Mouse (Mus musculus) lung, embryonic 15.5 days (tissue): Measurements from ENCODE around the gene Camk2d. TPM values are rescaled to one million over a fixed set of nuclear protein-coding genes. Genes with fewer than 3 reads are reported as not detected.

Experiments used
- ATAC-seq: fragments of 200-750 bp; cut with Nextera tagmentation; 2 replicates; pipeline ENCODE4 v1.8.0; 2017; ENCODE audit warnings: moderate number of reproducible peaks, borderline replicate concordance; ENCODE audit not compliant: low FRiP score, low TSS enrichment; ENCODE audit errors: extremely low read depth
- H3K27ac ChIP-seq: fragments of 300-500 bp; sonication (generic); 2 replicates; pipeline ENCODE4 v1.5.1; 2015; ENCODE audit warnings: moderate library complexity, mild to moderate bottlenecking, inconsistent platforms
- H3K27me3 ChIP-seq: fragments of 300-500 bp; sonication (generic); 2 replicates; pipeline ENCODE4 v1.6.1; 2015; ENCODE audit warnings: inconsistent platforms
- H3K36me3 ChIP-seq: fragments of 300-500 bp; sonication (generic); 2 replicates; pipeline ENCODE4 v1.6.1; 2015; ENCODE audit warnings: inconsistent platforms
- H3K4me1 ChIP-seq: fragments of 300-500 bp; sonication (generic); 2 replicates; pipeline ENCODE4 v1.6.1; 2015; ENCODE audit warnings: inconsistent platforms
- H3K4me2 ChIP-seq: fragments of 300-500 bp; sonication (generic); 2 replicates; pipeline ENCODE4 v1.6.1; 2015; ENCODE audit warnings: inconsistent platforms, mild to moderate bottlenecking, moderate library complexity
- H3K4me3 ChIP-seq: fragments of 300-500 bp; sonication (generic); 2 replicates; pipeline ENCODE4 v1.5.1; 2015; ENCODE audit warnings: mild to moderate bottlenecking, inconsistent platforms
- H3K9ac ChIP-seq: fragments of 300-500 bp; sonication (generic); 2 replicates; pipeline ENCODE4 v1.6.1; 2015; ENCODE audit warnings: inconsistent platforms
- H3K9me3 ChIP-seq: fragments of 300-500 bp; sonication (generic); 2 replicates; pipeline ENCODE4 v1.6.1; 2016; ENCODE audit warnings: inconsistent platforms
- WGBS: fragments of 180-500 bp; shearing (Covaris S2); methylation state at CpG from one replicate; pipeline ENCODE4 v1.1.7; 2015; 5-methylcytosine and 5-hydroxymethylcytosine counted together
- polyA plus RNA-seq: library from polyadenylated mRNA; unstranded; fragments of >200 nt; fragmentation: Nextera tagmentation; extraction: Ambion mirVana; gene quantifications from 2 replicates; pipeline ENCODE4 v1.2.1, GENCODE M21; 2015

The Camk2d gene
- polyA plus RNA-seq, 1 experiment from 2014 or later, result 39.0 TPM

DNA sequence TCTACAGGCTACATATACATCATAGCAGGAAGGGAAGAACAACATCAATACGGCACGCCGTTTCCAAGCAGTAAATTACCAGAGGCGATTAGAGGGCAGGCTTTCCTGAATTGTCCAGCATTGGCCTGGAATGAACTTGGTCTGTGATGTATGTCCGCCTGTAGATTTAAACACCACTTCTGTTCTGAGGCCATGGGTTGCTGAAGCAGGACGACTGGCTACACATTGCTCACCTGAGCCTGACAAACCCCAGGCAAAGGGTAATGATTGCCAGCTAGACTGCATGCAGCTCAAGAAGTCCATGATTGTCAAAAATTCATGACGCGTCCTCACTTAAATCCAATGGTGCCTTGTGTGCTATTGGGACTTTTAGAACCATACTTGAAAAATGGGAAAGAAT is 174.9 kb downstream of the Camk2d start:
- H3K36me3 ChIP-seq, result no peaks in the 10 kb centered on the region
- H3K4me3 ChIP-seq, result no peak overlapping the region
- 73% methylated on average over 8 of the region's 8 CpGs for WGBS
- H3K4me1 ChIP-seq, result no peaks in the 10 kb centered on the region
- ATAC-seq, result no peak
- no peak overlapping the region for H3K9ac ChIP-seq
- H3K27ac ChIP-seq, result no peak overlapping the region
- no peaks in the 10 kb centered on the region for H3K9me3 ChIP-seq
- H3K4me2 ChIP-seq, result no peak overlapping the region
- H3K27me3 ChIP-seq, result no peaks in the 10 kb centered on the region

DNA sequence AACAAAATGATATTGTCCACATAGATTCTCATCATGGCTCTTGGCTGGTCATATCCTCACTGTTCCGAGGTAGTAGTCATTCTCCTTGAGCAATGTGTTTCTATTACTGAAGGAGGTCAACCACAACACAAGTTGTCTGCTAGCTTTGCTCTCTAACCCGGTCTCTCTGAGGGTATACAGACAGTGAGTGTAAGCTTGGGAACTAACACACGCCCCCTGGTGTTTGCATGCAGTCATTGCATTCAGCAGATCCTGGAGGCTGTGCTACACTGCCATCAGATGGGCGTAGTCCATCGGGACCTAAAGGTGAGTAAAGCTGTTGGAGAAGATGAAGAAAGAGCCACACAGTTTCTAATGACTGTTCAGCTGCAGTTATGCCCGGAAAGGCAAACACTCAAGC is 175.4 kb downstream of the Camk2d start:
- Histone ChIP-seq H3K4me2 (no peak overlapping the region), H3K9me3 (no peaks in the 10 kb centered on the region), H3K9ac (no peak overlapping the region), H3K4me1 (no peaks in the 10 kb centered on the region), H3K4me3 (no peak overlapping the region), H3K27me3 (no peaks in the 10 kb centered on the region), H3K36me3 (no peaks in the 10 kb centered on the region), H3K27ac (no peak overlapping the region)
- WGBS, result 19% methylated on average over 6 of the region's 6 CpGs
- peak; percentile 93 for ATAC-seq

DNA sequence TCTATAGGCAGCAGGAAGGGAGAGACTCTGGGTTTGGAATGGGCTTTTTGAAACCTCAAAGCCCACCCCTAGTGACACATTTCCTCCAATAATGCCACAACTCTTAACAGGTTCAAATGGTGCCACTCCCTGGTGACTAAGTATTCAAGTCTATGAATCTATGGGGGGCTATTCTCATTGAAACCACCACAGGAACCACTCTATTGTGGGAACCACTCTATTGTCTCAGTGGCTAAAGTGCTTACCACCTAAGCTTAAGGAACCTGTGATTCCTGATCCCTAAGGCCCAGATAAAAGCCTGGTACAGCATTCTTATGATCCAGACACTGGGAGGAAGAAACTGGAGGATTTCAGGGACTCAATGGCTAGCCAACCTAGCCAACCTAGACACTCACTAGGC is 179.9 kb downstream of the Camk2d start:
- no peaks in the 10 kb centered on the region for H3K36me3 ChIP-seq
- H3K27me3 ChIP-seq, result no peaks in the 10 kb centered on the region
- no peak overlapping the region for H3K27ac ChIP-seq
- no peak overlapping the region for H3K4me3 ChIP-seq
- H3K9ac ChIP-seq, result no peak overlapping the region
- ATAC-seq, result no peak
- no peaks in the 10 kb centered on the region for H3K9me3 ChIP-seq
- H3K4me2 ChIP-seq, result no peak overlapping the region
- H3K4me1 ChIP-seq, result no peaks in the 10 kb centered on the region

- H3K4me2 ChIP-seq, result no peak overlapping the region
- H3K9ac ChIP-seq, result no peak overlapping the region
- no peaks in the 10 kb centered on the region for H3K4me1 ChIP-seq
- no peaks in the 10 kb centered on the region for H3K36me3 ChIP-seq
- ATAC-seq, result no peak
- WGBS, result 93% methylated on average over 9 of the region's 9 CpGs
- H3K9me3 ChIP-seq, result no peaks in the 10 kb centered on the region
- no peak overlapping the region for H3K4me3 ChIP-seq
- H3K27ac ChIP-seq, result no peak overlapping the region
- H3K27me3 ChIP-seq, result no peaks in the 10 kb centered on the region
Measured at GRCm38 (mm10) chr3:126777101-126777500, 181.0 kb downstream of the Camk2d start.

DNA sequence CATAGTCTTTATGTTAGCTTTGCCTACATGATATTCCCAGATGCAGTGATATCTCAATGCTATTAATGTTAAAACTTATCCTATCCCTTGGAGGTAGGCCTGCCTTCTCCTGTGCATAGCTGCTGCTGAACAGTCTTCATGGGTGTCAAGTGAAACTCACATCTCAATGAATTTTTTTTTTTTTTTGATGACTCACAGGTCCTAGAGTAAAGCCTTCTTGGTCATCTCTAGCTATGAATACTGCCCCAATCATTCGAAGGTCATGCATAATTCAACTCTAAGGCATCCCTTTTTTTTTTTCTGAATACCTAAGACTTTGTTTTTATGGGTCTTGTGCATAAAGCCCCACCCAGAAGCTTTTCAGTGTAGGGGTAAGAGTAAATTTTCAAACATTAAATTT is 181.8 kb downstream of the Camk2d start:
- Histone ChIP-seq H3K36me3 (no peaks in the 10 kb centered on the region), H3K4me1 (no peaks in the 10 kb centered on the region), H3K27ac (no peak overlapping the region), H3K4me3 (no peak overlapping the region), H3K27me3 (no peaks in the 10 kb centered on the region), H3K9me3 (no peaks in the 10 kb centered on the region), H3K9ac (no peak overlapping the region), H3K4me2 (no peak overlapping the region)
- no peak for ATAC-seq
- 91% methylated on average over 1 of the region's 1 CpGs for WGBS

GRCm38 (mm10) chr3:126780014-126780615 is 184.0 kb downstream of the Camk2d start:
- Histone ChIP-seq H3K36me3 (no peaks in the 10 kb centered on the region), H3K9me3 (no peaks in the 10 kb centered on the region), H3K27ac (no peak overlapping the region; the same call in 1 of the 2 replicates), H3K4me2 (no peak overlapping the region), H3K27me3 (no peaks in the 10 kb centered on the region), H3K4me3 (no peak overlapping the region), H3K4me1 (no peaks in the 10 kb centered on the region), H3K9ac (no peak overlapping the region)
- WGBS, result 50% methylated on average over 5 of the region's 5 CpGs
- no peak for ATAC-seq

- 80% methylated on average over 2 of the region's 2 CpGs for WGBS
- no peak for ATAC-seq
Measured at GRCm38 (mm10) chr3:126793035-126793964, 197.2 kb downstream of the Camk2d start.

GRCm38 (mm10) chr3:126795904-126796303 is 199.8 kb downstream of the Camk2d start:
- WGBS, result 90% methylated on average over 3 of the region's 3 CpGs
- H3K9ac ChIP-seq, result no peak overlapping the region
- H3K4me3 ChIP-seq, result no peak overlapping the region
- ATAC-seq, result no peak
- H3K27ac ChIP-seq, result no peak overlapping the region
- H3K36me3 ChIP-seq, result 0 out of 2 replicates have a peak, but pooled peaks cover 5% of the 10 kb centered on the region
- no peaks in the 10 kb centered on the region for H3K27me3 ChIP-seq
- H3K4me1 ChIP-seq, result no peaks in the 10 kb centered on the region
- no peaks in the 10 kb centered on the region for H3K9me3 ChIP-seq
- no peak overlapping the region for H3K4me2 ChIP-seq

More at GRCm38 (mm10) chr3:126793035-126793964, 197.2 kb downstream of the Camk2d start:
- 0 out of 2 replicates have a peak, but pooled peaks cover 5% of the 10 kb centered on the region for H3K36me3 ChIP-seq
- no peak overlapping the region for H3K9ac ChIP-seq
- H3K4me1 ChIP-seq, result no peaks in the 10 kb centered on the region
- no peak overlapping the region for H3K4me2 ChIP-seq
- H3K27ac ChIP-seq, result no peak overlapping the region
- no peaks in the 10 kb centered on the region for H3K9me3 ChIP-seq
- no peak overlapping the region for H3K4me3 ChIP-seq
- H3K27me3 ChIP-seq, result no peaks in the 10 kb centered on the region

DNA sequence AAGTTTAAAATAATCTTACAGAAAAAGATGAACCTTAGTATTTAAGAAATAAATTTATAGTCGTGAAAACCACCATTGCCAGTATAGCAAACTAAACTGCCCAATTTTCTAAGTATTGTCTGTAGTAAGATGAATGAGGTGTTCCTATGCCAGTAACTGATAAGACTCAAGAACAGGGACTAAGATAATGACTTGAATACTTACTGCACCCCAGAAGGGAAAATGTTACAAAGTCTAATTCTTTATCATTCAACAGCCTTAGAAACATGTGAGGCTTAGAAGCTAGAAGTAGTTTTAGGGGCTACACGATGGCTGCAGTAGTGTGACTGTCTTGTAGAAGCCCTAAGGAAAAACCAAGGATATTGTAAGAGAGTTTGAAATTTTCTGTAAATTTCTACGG is 200.9 kb downstream of the Camk2d start:
- H3K27ac ChIP-seq, result no peak overlapping the region
- H3K4me3 ChIP-seq, result no peak overlapping the region
- no peaks in the 10 kb centered on the region for H3K9me3 ChIP-seq
- H3K4me1 ChIP-seq, result no peaks in the 10 kb centered on the region
- H3K4me2 ChIP-seq, result no peak overlapping the region
- ATAC-seq, result no peak
- H3K36me3 ChIP-seq, result 0 out of 2 replicates have a peak, but pooled peaks cover 5% of the 10 kb centered on the region
- no peaks in the 10 kb centered on the region for H3K27me3 ChIP-seq
- WGBS, result 78% methylated on average over 3 of the region's 3 CpGs
- no peak overlapping the region for H3K9ac ChIP-seq

GRCm38 (mm10) chr3:126797810-126798209 is 201.7 kb downstream of the Camk2d start:
- H3K27ac ChIP-seq, result no peak overlapping the region

DNA sequence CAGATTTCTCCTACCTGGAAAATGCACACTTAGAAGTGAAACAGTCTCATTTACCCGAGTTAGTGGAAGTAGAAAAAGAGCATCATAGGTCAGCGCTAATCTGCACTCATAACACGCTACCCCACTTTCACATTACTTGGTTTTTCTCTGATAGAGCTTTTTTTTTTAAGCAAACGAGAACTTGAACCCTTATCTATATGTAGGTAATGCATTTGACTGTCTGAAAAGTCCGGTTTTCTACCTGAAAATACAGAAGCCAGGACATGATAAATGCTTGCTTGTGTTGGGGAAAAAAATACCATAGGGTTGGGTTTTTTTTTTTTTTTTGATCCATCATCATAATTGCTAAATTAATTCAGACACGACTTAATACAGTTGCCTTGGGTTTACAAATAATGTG is 206.9 kb downstream of the Camk2d start:
- no peak overlapping the region for H3K4me2 ChIP-seq
- H3K9me3 ChIP-seq, result no peaks in the 10 kb centered on the region
- no peak for ATAC-seq
- H3K36me3 ChIP-seq, result no peaks in the 10 kb centered on the region
- H3K27me3 ChIP-seq, result no peaks in the 10 kb centered on the region
- H3K9ac ChIP-seq, result no peak overlapping the region
- 79% methylated on average over 6 of the region's 6 CpGs for WGBS
- no peaks in the 10 kb centered on the region for H3K4me1 ChIP-seq
- no peak overlapping the region for H3K27ac ChIP-seq
- no peak overlapping the region for H3K4me3 ChIP-seq

More at GRCm38 (mm10) chr3:126797810-126798209, 201.7 kb downstream of the Camk2d start:
- Histone ChIP-seq H3K9me3 (no peaks in the 10 kb centered on the region), H3K36me3 (0 out of 2 replicates have a peak, but pooled peaks cover 5% of the 10 kb centered on the region), H3K27me3 (no peaks in the 10 kb centered on the region), H3K4me2 (no peak overlapping the region), H3K4me3 (no peak overlapping the region), H3K9ac (no peak overlapping the region), H3K4me1 (no peaks in the 10 kb centered on the region)
- 89% methylated on average over 3 of the region's 3 CpGs for WGBS
- no peak for ATAC-seq

DNA sequence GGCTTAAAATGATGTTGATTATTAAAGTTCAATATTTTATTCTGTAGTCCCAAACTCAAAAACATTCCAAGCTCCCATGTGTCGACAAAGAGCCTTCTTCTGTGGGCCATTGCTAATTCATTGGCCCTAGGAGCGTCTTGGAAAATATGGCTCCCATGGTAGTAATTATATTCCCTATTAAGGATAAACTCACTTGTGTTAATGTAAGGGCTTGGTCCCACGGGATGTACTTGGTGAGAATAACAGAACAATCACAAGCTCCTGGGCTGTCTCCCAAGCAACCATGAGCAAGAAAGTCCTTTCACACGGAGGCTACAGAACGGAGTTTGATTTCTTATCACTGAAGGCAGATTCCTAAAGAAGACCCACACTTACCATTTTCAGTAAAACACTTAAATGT is 208.9 kb downstream of the Camk2d start:
- Histone ChIP-seq H3K27me3 (no peaks in the 10 kb centered on the region), H3K4me3 (no peak overlapping the region), H3K4me1 (no peaks in the 10 kb centered on the region), H3K4me2 (no peak overlapping the region), H3K9me3 (no peaks in the 10 kb centered on the region), H3K36me3 (no peaks in the 10 kb centered on the region), H3K9ac (no peak overlapping the region), H3K27ac (no peak overlapping the region)
- 81% methylated on average over 5 of the region's 5 CpGs for WGBS
- ATAC-seq, result no peak
